Mouse (Mus musculus) forebrain, embryonic 12.5 days (tissue): ENCODE measurements around the gene Ifitm3. TPM values are rescaled to one million over a fixed set of nuclear protein-coding genes. Genes with fewer than 3 reads are reported as not detected.
"Not testable (repeated sequence)": the region's sequence is repeated elsewhere in the genome, so short reads cannot be mapped to it uniquely, and the experiment has no call there.

Source experiments
- ATAC-seq: fragments of 200-750 bp; cut with Nextera tagmentation; 2 replicates; pipeline ENCODE4 v1.8.0; 2017; ENCODE audit warnings: moderate TSS enrichment; ENCODE audit not compliant: low FRiP score
- H3K27ac ChIP-seq: fragments of 300-500 bp; sonication (generic); 2 replicates; pipeline ENCODE4 v1.5.1; 2016; ENCODE audit warnings: mild to moderate bottlenecking
- H3K27me3 ChIP-seq: fragments of 300-500 bp; sonication (generic); 2 replicates; pipeline ENCODE4 v1.6.1; 2016; ENCODE audit warnings: mild to moderate bottlenecking
- H3K36me3 ChIP-seq: fragments of 300-500 bp; sonication (generic); replicated peaks from 2 replicates; pipeline ENCODE4 v1.6.1; 2016; ENCODE audit warnings: mild to moderate bottlenecking
- H3K4me1 ChIP-seq: fragments of 300-500 bp; sonication (generic); 2 replicates; pipeline ENCODE4 v1.6.1; 2016
- H3K4me2 ChIP-seq: fragments of 300-500 bp; sonication (generic); 2 replicates; pipeline ENCODE4 v1.6.1; 2016; ENCODE audit warnings: mild to moderate bottlenecking, moderate library complexity
- H3K4me3 ChIP-seq: fragments of 300-500 bp; sonication (generic); replicated peaks from 2 replicates; pipeline ENCODE4 v1.5.1; 2016; ENCODE audit warnings: mild to moderate bottlenecking
- H3K9ac ChIP-seq: fragments of 300-500 bp; sonication (generic); 2 replicates; pipeline ENCODE4 v1.6.1; 2016; ENCODE audit warnings: mild to moderate bottlenecking
- H3K9me3 ChIP-seq: fragments of 300-500 bp; sonication (generic); 2 replicates; pipeline ENCODE4 v1.6.1; 2016
- WGBS: fragments of 180-500 bp; shearing (Covaris S2); methylation state at CpG from one replicate; pipeline ENCODE4 v1.1.7; 2016; 5-methylcytosine and 5-hydroxymethylcytosine counted together
- polyA plus RNA-seq: library from polyadenylated mRNA; unstranded; fragments of >200 nt; fragmentation: Nextera tagmentation; extraction: Ambion mirVana; gene quantifications from 2 replicates; pipeline ENCODE4 v1.2.1, GENCODE M21; 2016

Gene Ifitm3
- polyA plus RNA-seq, 1 experiment from 2014 or later, result 13.0 TPM

DNA sequence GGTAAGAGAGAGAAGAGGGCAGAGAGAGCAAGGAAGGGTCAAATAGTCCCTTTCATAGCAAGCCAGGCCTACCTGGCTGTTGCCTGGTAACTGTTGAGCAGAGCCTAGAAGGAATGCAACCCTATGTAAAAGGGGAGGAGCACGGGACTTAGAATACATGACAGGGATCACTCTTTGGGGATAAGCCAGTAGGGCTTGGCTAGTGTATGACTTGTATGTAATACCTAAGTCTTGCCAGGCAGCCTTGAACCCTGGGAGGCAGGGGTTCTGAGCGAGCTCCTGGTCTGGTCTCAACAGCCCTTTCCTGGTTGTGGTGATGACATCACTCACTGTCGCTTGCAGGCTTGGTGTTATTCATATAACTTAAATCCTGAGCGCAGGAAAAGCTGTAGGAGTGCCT, 21.5 kb downstream of the Ifitm3 start:
- Histone ChIP-seq H3K27me3 (no peaks in the 10 kb centered on the region), H3K9ac (no peak overlapping the region), H3K4me2 (no peak overlapping the region), H3K9me3 (no peaks in the 10 kb centered on the region), H3K4me1 (no peaks in the 10 kb centered on the region), H3K36me3 (no peaks in the 10 kb centered on the region), H3K4me3 (no peak overlapping the region), H3K27ac (no peak overlapping the region)
- 79% methylated on average over 4 of the region's 4 CpGs for WGBS
- ATAC-seq, result no peak

DNA sequence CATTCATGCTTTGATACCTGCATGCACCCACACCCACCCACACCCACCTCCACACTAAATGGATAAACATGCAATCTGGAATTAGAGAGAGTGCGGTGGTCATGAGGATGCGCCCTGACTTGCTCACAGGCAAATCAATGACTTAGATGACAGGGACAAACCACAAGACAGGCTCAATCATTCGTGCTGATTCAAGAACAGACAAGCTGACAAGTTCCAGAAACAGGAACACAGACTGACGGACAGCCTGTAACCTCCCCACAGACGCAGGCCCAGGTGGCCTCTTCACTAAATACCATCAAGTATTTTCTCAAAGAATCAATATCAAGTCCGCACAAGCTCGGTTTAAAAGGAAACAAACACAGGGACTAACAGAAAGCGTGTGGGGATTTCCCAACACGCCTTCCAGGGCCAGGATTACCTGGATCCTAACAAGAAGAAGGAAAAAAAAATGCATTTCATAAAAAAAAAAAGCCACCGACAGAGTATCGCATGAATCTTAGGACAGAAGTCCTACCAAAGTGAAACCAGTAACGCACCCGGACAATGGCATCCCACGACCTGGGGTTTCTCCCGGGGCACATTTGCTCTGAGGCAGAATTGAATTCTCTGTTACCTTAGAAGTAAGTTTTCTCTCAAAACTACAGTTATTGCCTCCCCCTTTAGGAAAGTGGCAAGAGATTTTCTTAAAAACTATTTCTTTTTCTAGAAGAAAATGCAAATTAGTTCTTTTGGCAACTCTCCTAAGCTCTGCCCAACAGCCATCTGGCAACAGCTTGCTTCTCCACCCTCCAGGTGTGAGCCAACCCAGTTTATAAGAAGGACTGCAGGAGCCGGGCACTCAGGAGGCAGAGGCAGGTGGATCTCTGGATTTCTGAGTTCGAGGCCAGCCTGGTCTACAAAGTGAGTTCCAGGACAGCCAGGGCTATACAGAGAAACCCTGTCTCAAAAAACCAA, 23.1 kb downstream of the Ifitm3 start:
- 91% methylated on average over 17 of the region's 17 CpGs for WGBS
- no peaks in the 10 kb centered on the region for H3K9me3 ChIP-seq
- no peaks in the 10 kb centered on the region for H3K36me3 ChIP-seq
- ATAC-seq, result no peak
- no peak overlapping the region for H3K9ac ChIP-seq
- no peak overlapping the region for H3K27ac ChIP-seq
- no peak overlapping the region for H3K4me2 ChIP-seq
- H3K27me3 ChIP-seq, result no peaks in the 10 kb centered on the region
- no peak overlapping the region for H3K4me3 ChIP-seq
- H3K4me1 ChIP-seq, result no peaks in the 10 kb centered on the region

DNA sequence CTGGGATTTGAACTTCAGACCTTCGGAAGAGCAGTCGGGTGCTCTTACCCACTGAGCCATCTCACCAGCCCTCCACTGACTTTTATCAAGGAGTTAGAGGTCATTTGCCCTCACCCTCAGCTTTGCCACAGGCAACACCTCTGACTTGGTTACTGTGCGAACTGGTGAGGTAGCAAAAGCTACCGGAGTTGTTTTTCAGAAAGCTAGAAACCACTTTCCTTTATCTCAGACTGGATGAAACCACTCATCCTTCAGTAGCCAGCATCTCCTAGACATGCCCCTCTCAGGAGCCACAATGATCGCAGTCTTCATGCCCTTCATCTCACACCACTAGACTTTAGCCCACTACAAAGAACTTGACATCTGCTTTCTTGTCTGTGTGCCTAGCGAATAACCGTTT, 27.6 kb downstream of the Ifitm3 start:
- Histone ChIP-seq H3K4me2 (no peak overlapping the region), H3K4me1 (no peaks in the 10 kb centered on the region), H3K36me3 (no peaks in the 10 kb centered on the region), H3K9ac (no peak overlapping the region), H3K4me3 (no peak overlapping the region), H3K9me3 (no peaks in the 10 kb centered on the region), H3K27me3 (no peaks in the 10 kb centered on the region), H3K27ac (no peak overlapping the region)
- 94% methylated on average over 7 of the region's 7 CpGs for WGBS
- ATAC-seq, result no peak

DNA sequence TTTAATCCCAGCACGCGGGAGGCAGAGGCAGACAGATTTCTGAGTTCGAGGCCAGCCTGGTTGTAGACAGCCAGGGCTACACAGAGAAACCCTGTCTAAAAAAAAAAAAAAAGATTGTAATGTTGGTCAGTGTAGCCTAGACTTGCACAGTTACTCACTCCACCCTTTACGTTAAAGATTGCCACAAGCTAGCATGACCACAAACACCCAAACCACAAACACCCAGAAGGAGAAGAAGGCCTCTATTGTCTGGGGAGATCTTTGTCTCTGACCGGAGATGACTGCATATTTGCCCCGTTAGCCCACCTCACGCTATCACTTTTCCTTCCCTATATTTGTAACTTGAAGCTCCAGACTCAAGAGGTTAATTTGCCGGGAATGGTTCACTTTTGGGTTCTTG, 28.9 kb downstream of the Ifitm3 start:
- Histone ChIP-seq H3K27me3 (no peaks in the 10 kb centered on the region), H3K36me3 (no peaks in the 10 kb centered on the region), H3K27ac (no peak overlapping the region), H3K9me3 (no peaks in the 10 kb centered on the region), H3K4me2 (no peak overlapping the region), H3K9ac (no peak overlapping the region), H3K4me1 (no peaks in the 10 kb centered on the region), H3K4me3 (no peak overlapping the region)
- ATAC-seq, result no peak
- 95% methylated on average over 8 of the region's 8 CpGs for WGBS

- not testable (repeated sequence) for H3K36me3 ChIP-seq, H3K4me3 ChIP-seq, H3K9ac ChIP-seq, H3K9me3 ChIP-seq, H3K4me2 ChIP-seq, H3K27ac ChIP-seq, ATAC-seq
- 91% methylated on average over 9 of the region's 9 CpGs for WGBS
- peaks cover 16% of the 10 kb centered on the region for H3K27me3 ChIP-seq
- H3K4me1 ChIP-seq, result peaks cover 14% of the 10 kb centered on the region
Observed at GRCm38 (mm10) chr7:140976720-140977119, 33.9 kb downstream of the Ifitm3 start.

DNA sequence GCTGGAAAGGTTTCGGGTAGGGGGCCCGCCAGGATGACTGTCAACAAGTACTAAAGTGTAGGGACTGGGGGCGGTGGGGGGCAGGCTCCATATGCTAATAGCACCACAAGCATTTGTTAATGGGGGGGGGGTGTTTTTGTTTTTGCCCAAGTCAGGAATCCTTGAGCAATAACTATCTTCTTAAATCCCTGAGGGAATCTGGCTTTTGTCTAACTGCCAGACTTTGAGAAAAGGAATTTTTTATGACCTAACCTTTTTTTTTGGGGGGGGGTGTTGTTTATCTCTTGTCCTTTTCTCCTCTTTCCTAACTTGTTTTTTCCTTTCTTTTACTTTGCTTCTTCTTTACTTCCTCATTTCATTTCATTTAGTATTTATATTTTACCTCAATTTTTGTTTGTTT, 35.1 kb downstream of the Ifitm3 start:
- Histone ChIP-seq H3K27ac (no peak overlapping the region), H3K27me3 (peaks cover 23% of the 10 kb centered on the region), H3K4me3 (no peak overlapping the region), H3K4me1 (peaks cover 14% of the 10 kb centered on the region), H3K36me3 (no peaks in the 10 kb centered on the region), H3K9me3 (no peaks in the 10 kb centered on the region), H3K9ac (no peak overlapping the region), H3K4me2 (no peak overlapping the region)
- ATAC-seq, result no peak
- 25% methylated on average over 3 of the region's 3 CpGs for WGBS

- Histone ChIP-seq H3K9me3 (no peaks in the 10 kb centered on the region), H3K36me3 (no peaks in the 10 kb centered on the region), H3K27me3 (peaks cover 28% of the 10 kb centered on the region), H3K4me2 (no peak overlapping the region), H3K27ac (no peak overlapping the region), H3K9ac (no peak overlapping the region), H3K4me3 (no peak overlapping the region), H3K4me1 (peaks cover 14% of the 10 kb centered on the region)
- 6% methylated on average over 9 of the region's 9 CpGs for WGBS
- ATAC-seq, result no peak
Observed at GRCm38 (mm10) chr7:140974940-140975339, 35.6 kb downstream of the Ifitm3 start.

DNA sequence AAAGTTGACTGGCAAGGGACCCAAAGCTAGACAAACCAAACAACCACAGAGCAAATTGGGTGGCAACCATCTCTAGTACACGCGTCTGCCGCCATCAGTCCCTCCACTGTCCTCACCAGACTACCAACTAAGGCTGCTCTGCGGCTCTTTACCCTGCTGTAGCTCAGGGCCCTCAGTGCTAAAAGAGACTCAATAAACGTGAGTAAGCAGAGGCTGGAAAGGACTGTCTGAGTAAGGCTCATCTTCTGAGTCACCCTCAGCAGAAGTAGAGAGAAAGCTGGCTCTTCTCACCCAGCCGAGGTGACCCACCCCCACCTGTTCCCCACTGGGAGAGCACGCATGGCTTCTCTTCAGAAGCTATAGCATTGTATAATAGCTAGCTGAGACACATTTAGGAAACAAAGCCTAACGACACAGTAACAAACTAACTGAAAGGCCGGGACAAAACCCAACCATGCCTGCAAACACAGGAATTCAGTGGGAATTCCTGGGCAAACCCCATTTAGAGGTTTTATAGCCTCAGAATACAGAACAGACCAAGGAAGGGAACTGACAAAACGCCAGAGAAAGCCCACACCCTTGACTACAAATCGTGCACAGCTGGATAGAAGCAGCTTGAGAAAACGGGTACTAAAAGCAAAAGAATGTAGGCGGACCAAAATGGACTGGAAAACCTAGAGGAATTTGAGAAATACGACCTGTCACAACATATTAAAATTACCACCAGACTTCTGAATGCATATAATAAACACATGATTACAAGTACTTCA, 37.0 kb downstream of the Ifitm3 start:
- Histone ChIP-seq H3K27me3 (peaks cover 33% of the 10 kb centered on the region), H3K4me2 (no peak overlapping the region), H3K4me3 (no peak overlapping the region), H3K9ac (no peak overlapping the region), H3K9me3 (no peaks in the 10 kb centered on the region), H3K36me3 (no peaks in the 10 kb centered on the region), H3K27ac (no peak overlapping the region), H3K4me1 (peaks cover 14% of the 10 kb centered on the region)
- ATAC-seq, result no peak
- 24% methylated on average over 14 of the region's 14 CpGs for WGBS

- ATAC-seq, result no peak
- Histone ChIP-seq H3K36me3 (no peaks in the 10 kb centered on the region), H3K9me3 (no peaks in the 10 kb centered on the region), H3K27ac (no peak overlapping the region), H3K9ac (no peak overlapping the region), H3K27me3 (peaks cover 37% of the 10 kb centered on the region), H3K4me3 (no peak overlapping the region), H3K4me2 (no peak overlapping the region), H3K4me1 (peaks cover 22% of the 10 kb centered on the region)
- WGBS, result 81% methylated on average over 8 of the region's 8 CpGs
Observed at GRCm38 (mm10) chr7:140971479-140972171, 38.9 kb downstream of the Ifitm3 start.

GRCm38 (mm10) chr7:140970931-140971330, 39.6 kb downstream of the Ifitm3 start:
- Histone ChIP-seq H3K36me3 (no peaks in the 10 kb centered on the region), H3K27me3 (peaks cover 37% of the 10 kb centered on the region), H3K27ac (no peak overlapping the region), H3K9ac (no peak overlapping the region), H3K4me2 (no peak overlapping the region), H3K4me1 (peaks cover 22% of the 10 kb centered on the region), H3K4me3 (no peak overlapping the region), H3K9me3 (no peaks in the 10 kb centered on the region)
- WGBS, result 55% methylated on average over 7 of the region's 7 CpGs
- no peak for ATAC-seq

DNA sequence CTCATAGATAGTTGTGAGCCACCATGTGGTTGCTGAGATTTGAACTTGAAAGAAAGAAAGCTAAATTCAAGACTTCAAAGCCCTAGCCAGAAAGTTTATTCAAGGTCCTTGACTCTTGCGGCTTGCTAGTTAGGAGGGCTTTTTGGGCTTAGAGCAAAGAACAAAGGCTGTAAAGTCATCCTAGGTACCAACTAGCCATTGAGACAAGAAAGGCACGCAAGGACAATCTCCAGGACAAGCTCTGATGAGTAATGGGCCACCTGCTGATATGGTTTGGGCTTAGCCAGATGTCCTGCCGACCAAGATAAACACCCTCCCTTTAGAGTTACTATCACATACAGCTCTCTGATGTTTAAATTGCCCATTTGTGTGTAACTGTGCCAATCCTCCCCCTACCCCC, 41.9 kb downstream of the Ifitm3 start:
- not testable (repeated sequence) for H3K9ac ChIP-seq, H3K27ac ChIP-seq, H3K36me3 ChIP-seq, H3K4me2 ChIP-seq, ATAC-seq, H3K4me3 ChIP-seq, H3K9me3 ChIP-seq
- 10% methylated on average over 3 of the region's 3 CpGs for WGBS
- Histone ChIP-seq H3K4me1 (peaks cover 13% of the 10 kb centered on the region), H3K27me3 (peaks cover 26% of the 10 kb centered on the region)

- no peak overlapping the region for H3K4me3 ChIP-seq
- H3K27ac ChIP-seq, result no peak overlapping the region
- H3K4me2 ChIP-seq, result no peak overlapping the region
- 5% methylated on average over 14 of the region's 14 CpGs for WGBS
- H3K9me3 ChIP-seq, result no peaks in the 10 kb centered on the region
- no peaks in the 10 kb centered on the region for H3K36me3 ChIP-seq
- H3K9ac ChIP-seq, result no peak overlapping the region
- ATAC-seq, result no peak
- H3K27me3 ChIP-seq, result peaks cover 21% of the 10 kb centered on the region
- peaks cover 8% of the 10 kb centered on the region for H3K4me1 ChIP-seq
Observed at GRCm38 (mm10) chr7:140967862-140968591, 42.5 kb downstream of the Ifitm3 start.
